Mouse (Mus musculus) kidney, adult 18-20 months (tissue): Measurements from ENCODE around the gene Olfr1280.
"Not testable (repeated sequence)": the region's sequence is repeated elsewhere in the genome, so short reads cannot be mapped to it uniquely, and the experiment has no call there.

ENCODE experiments used
- DNase-seq: peaks from one replicate; pipeline ENCODE4 v3.0.0; 2021

Olfr1280 gene

GRCm38 (mm10) chr2:111313717-111314116 lies at the start of gene Olfr1280:
Gene Olfr1280, plus strand, starts transcription at chr2:111314017.
- no peak for DNase-seq

GRCm38 (mm10) chr2:111274006-111274405 lies 39.8 kb upstream of the Olfr1280 start, which contains the start of gene Olfr1277:
Gene Olfr1277, minus strand, starts transcription at chr2:111274106.
- DNase-seq = no peak

- no peak for DNase-seq
Observed at GRCm38 (mm10) chr2:111289836-111290235, 24.0 kb upstream of the Olfr1280 start, which contains the start of gene Olfr1278. Gene Olfr1278, plus strand, starts transcription at chr2:111290136.

- no peak for DNase-seq
Observed at GRCm38 (mm10) chr2:111298541-111298940, 15.3 kb upstream of the Olfr1280 start.

- DNase-seq = no peak
Observed at GRCm38 (mm10) chr2:111300374-111300773, 13.4 kb upstream of the Olfr1280 start, which contains the start of gene Olfr1279. Gene Olfr1279, plus strand, starts transcription at chr2:111300635.

GRCm38 (mm10) chr2:111326220-111326619 lies 12.4 kb downstream of the Olfr1280 start, which contains the start of gene Olfr1281:
Gene Olfr1281, plus strand, starts transcription at chr2:111326520.
- DNase-seq = no peak

GRCm38 (mm10) chr2:111333721-111334120 lies 19.9 kb downstream of the Olfr1280 start:
- DNase-seq = not testable (repeated sequence)

GRCm38 (mm10) chr2:111335976-111336375 lies 22.2 kb downstream of the Olfr1280 start, which contains the start of gene Olfr1282:
Gene Olfr1282, minus strand, starts transcription at chr2:111336076.
- DNase-seq = no peak

GRCm38 (mm10) chr2:111366490-111366889 lies 52.7 kb downstream of the Olfr1280 start, which contains the start of gene Olfr1283:
Gene Olfr1283, plus strand, starts transcription at chr2:111366790.
- DNase-seq = no peak

GRCm38 (mm10) chr2:111375222-111375621 lies 61.4 kb downstream of the Olfr1280 start, which contains the start of gene Olfr1284:
Gene Olfr1284, plus strand, starts transcription at chr2:111375522.
- DNase-seq = no peak
